Mouse (Mus musculus) bone marrow, adult 2 months (tissue): Measurements from ENCODE around the gene Ddx58.

Experiments
- CTCF ChIP-seq: fragments of 200-500 bp; IDR thresholded peaks from 2 replicates; pipeline ENCODE4 v1.5.1; 2011; ENCODE audit warnings: low read length, control low read depth; ENCODE audit not compliant: control insufficient read depth, insufficient read depth
- POLR2A ChIP-seq: fragments of 200-500 bp; IDR thresholded peaks from 2 replicates; pipeline ENCODE4 v1.6.1; 2011; ENCODE audit warnings: low read depth, mild to moderate bottlenecking, control low read depth, low read length, borderline replicate concordance; ENCODE audit not compliant: control insufficient read depth

- TF ChIP-seq CTCF (no peak), POLR2A (no peak)
These were observed 83.5 kb downstream of the Ddx58 start for GRCm38 (mm10) chr4:40156153-40156552.
